Mouse (Mus musculus): ENCODE measurements around the gene 1700029P11Rik. TPM values are rescaled to one million over a fixed set of nuclear protein-coding genes. Genes with fewer than 3 reads are reported as not detected.

Gene 1700029P11Rik
- not detected for total RNA-seq (2021)
- long read RNA-seq, experiment 1 = 0 reads
- long read RNA-seq, experiment 2 = 0 reads

GRCm38 (mm10) chr15:81980321-81980720 lies at the start of gene 1700029P11Rik:
Gene 1700029P11Rik (plus strand): TSS chr15:81980540.
- no peak for DNase-seq

GRCm38 (mm10) chr15:81932951-81933470 lies 47.3 kb upstream of the 1700029P11Rik start:
- DNase-seq = no peak

GRCm38 (mm10) chr15:81933986-81934385 lies 46.4 kb upstream of the 1700029P11Rik start:
- DNase-seq = no peak

- no peak for DNase-seq
Measured at GRCm38 (mm10) chr15:81935869-81936637, 44.3 kb upstream of the 1700029P11Rik start.

GRCm38 (mm10) chr15:81936679-81937078 lies 43.7 kb upstream of the 1700029P11Rik start, which contains the start of gene Csdc2:
Gene Csdc2 (plus strand): TSS chr15:81936759.
- peak; percentile 70 to 76 for DNase-seq

GRCm38 (mm10) chr15:81937098-81937972 lies 43.0 kb upstream of the 1700029P11Rik start:
- DNase-seq = peak; percentile 58 to 78

- peak; percentile 64 to 75 for DNase-seq
Measured at GRCm38 (mm10) chr15:81938246-81938645, 42.1 kb upstream of the 1700029P11Rik start.

- DNase-seq = peak; percentile 55 to 69
Measured at GRCm38 (mm10) chr15:81939157-81939715, 41.1 kb upstream of the 1700029P11Rik start.

GRCm38 (mm10) chr15:81939774-81940173 lies 40.6 kb upstream of the 1700029P11Rik start:
- peak in 1 of 2 experiments; percentile 47 for DNase-seq

GRCm38 (mm10) chr15:81940219-81940618 lies 40.1 kb upstream of the 1700029P11Rik start:
- DNase-seq = no peak

GRCm38 (mm10) chr15:81941010-81941409 lies 39.3 kb upstream of the 1700029P11Rik start:
- DNase-seq = no peak

GRCm38 (mm10) chr15:81943176-81943749 lies 37.1 kb upstream of the 1700029P11Rik start:
- DNase-seq = no peak

GRCm38 (mm10) chr15:81949076-81949475 lies 31.3 kb upstream of the 1700029P11Rik start:
- DNase-seq = no peak

- no peak for DNase-seq
Measured at GRCm38 (mm10) chr15:81949476-81950131, 30.7 kb upstream of the 1700029P11Rik start.

- no peak for DNase-seq
Measured at GRCm38 (mm10) chr15:81950716-81951115, 29.6 kb upstream of the 1700029P11Rik start.

- DNase-seq = no peak
Measured at GRCm38 (mm10) chr15:81951159-81951558, 29.2 kb upstream of the 1700029P11Rik start.

GRCm38 (mm10) chr15:81952310-81952709 lies 28.0 kb upstream of the 1700029P11Rik start:
- no peak for DNase-seq

- DNase-seq = no peak
Measured at GRCm38 (mm10) chr15:81954151-81954583, 26.2 kb upstream of the 1700029P11Rik start.

- no peak for DNase-seq
Measured at GRCm38 (mm10) chr15:81954716-81955115, 25.6 kb upstream of the 1700029P11Rik start.

- no peak for DNase-seq
Measured at GRCm38 (mm10) chr15:81955414-81955813, 24.9 kb upstream of the 1700029P11Rik start.

- peak; percentile 54 to 56 for DNase-seq
Measured at GRCm38 (mm10) chr15:81956457-81956856, 23.9 kb upstream of the 1700029P11Rik start.

All from adrenal gland, postnatal 36 days (tissue).